Mouse (Mus musculus) gonadal fat pad, adult 2 months (tissue): ENCODE data around the gene Ppp2ca. TPM values are rescaled to one million over a fixed set of nuclear protein-coding genes. Genes with fewer than 3 reads are reported as not detected.

Experiments
- DNase-seq: peaks from one replicate; pipeline ENCODE4 v3.0.0-alpha.2; 2012; ENCODE audit warnings: low read depth
- polyA plus RNA-seq: library from polyadenylated mRNA; depleted of rRNA; stranded (reverse); fragments of >200 nt; gene quantifications from 2 replicates; pipeline ENCODE4 v1.2.3, GENCODE M21; 2012; rRNA removed

Gene Ppp2ca
- 38.6 and 41.6 TPM in 2 replicates for polyA plus RNA-seq

DNA sequence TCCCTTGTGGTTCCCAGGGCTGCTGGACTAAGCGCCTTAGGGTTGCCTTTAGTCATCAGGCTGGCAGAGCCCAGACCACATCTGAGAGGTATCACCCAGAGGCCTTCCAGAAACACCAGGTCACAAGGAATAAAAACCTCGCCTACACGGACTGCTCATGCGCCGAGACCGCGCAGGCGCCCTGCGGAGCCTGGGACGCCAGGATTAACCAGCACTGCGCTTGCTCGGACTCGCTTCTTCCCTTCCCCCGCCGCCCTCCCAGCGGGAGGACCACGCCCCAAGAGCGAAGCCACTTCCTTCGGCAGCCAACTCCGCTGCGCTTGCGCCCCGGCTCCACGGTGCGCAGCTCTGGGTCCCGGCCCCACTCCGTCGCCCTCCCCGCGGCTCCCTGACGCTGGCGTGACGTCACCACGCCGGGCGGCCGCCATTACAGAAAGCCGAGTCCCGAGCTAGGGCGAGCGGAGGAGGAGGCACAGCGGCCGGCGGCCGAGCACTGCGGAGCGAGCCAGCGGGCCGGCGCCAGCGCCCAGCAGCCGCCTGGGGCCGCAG, at the start of gene Ppp2ca:
Ppp2ca (plus strand) TSS at position 284 of the 549 bp plus-strand sequence.
- peak; percentile 79 for DNase-seq

GRCm38 (mm10) chr11:52053371-52053770, 45.1 kb upstream of the Ppp2ca start:
- no peak for DNase-seq

- DNase-seq = no peak
Measured at GRCm38 (mm10) chr11:52054728-52055127, 43.8 kb upstream of the Ppp2ca start.

DNA sequence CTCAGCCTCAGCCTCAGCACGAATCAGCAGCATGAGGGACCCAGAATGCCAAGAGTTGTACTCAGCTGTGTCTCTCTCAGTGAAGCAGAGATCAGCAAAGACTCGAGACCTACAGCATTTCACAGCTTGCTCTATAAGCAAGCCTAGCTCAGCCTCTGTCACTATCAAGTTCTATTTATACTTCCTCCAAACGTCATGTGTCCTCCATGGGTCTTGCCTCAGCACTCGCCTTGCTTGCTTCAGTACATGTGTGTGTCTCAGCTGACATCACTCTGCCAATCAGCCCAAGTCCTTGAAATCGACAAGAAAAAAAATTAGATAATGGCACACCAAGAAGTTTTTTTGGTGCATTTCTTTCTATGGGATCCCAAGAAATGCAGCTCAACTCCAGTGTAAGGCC, 42.3 kb upstream of the Ppp2ca start:
- no peak for DNase-seq

DNA sequence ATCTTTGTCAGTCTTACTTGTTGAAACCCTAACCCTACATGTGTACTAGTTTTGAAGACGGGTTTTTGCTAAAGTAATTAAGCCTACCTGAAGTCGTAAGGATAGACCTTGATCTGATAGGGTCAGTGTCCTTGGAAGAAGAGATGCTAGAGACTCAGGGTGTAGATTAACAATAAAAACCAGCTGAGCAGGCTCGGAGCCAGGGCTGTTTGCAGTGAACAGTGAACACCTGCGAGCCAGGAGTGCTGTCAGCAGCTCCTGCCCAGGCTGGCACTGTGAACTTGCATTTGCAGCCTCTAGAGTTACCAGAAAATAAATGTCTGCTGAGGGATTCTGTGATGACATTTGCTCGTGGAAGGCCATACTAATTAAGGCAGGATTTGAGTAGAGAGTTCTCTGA, 39.5 kb upstream of the Ppp2ca start:
- no peak for DNase-seq

DNA sequence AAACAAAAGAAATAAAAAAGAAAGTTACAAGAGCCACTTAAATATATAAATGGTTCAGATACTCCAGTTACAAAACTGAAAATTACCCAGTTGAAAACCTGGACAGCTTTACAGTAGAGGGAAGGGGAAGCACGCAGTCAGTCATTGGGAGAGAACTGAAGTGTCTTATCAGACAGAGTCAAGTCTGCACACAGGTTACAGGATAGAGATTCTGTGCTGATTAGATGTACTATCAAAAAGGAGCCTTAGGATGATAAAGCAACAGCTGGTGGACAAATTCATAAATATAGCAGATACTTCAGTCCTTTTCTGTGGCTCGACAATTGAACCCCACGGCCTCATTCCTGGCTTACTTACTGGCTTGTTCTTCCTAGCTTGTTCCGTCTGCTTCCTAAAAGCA, 38.2 kb upstream of the Ppp2ca start:
- DNase-seq = no peak

- no peak for DNase-seq
Measured at GRCm38 (mm10) chr11:52062406-52062805, 36.1 kb upstream of the Ppp2ca start.

DNA sequence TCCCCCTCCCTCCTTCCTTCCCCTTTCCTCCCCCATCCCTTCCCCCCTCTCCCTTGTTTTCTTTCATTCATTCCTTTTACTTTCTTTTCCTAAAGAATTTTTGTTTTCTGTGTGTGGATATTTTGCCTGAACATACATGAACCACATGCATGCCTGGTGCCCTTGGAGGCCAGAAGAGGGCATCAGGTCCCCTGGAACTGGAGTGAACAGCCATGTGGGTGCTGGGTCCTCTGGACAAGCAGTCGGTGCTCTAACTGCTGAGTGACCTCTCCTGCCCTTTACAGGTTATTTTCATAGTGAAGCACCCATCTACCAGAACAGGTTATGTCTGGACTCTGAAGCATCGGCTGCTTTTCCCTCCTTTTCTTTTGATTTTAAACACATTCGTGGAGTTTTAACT, 34.1 kb upstream of the Ppp2ca start:
- DNase-seq = no peak

GRCm38 (mm10) chr11:52065841-52066240, 32.6 kb upstream of the Ppp2ca start:
- no peak for DNase-seq

GRCm38 (mm10) chr11:52071768-52072167, 26.7 kb upstream of the Ppp2ca start:
- no peak for DNase-seq

DNA sequence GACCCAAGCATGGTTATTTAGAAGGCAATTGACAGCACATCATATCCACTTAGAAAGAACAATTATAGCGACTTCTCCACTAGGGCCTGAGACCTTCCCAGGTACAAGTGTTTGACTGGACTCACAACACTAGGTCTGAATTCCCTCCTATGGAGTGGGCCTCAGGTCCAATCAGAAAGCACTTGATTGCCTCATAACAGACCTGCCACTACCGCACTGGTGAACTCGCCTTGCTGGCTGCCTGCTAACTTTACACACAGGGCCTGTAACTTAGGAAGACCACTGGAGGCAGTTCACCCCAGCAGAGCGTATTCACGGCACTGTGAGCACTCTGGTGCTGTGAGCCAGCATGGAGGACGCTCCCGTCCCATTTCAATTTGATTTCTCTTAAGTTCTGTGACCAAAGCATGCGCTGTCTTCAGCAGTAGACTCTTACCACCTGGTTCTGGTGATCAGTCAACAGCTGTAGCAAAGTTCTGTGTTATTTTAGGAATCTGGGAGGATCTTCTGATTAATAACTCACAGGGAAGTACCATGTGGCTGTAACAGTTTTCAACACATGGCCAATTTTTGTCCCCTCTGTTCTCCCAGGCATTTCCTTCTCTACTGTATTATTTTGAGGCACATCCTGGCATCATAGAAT, 24.8 kb upstream of the Ppp2ca start:
- DNase-seq = no peak

DNA sequence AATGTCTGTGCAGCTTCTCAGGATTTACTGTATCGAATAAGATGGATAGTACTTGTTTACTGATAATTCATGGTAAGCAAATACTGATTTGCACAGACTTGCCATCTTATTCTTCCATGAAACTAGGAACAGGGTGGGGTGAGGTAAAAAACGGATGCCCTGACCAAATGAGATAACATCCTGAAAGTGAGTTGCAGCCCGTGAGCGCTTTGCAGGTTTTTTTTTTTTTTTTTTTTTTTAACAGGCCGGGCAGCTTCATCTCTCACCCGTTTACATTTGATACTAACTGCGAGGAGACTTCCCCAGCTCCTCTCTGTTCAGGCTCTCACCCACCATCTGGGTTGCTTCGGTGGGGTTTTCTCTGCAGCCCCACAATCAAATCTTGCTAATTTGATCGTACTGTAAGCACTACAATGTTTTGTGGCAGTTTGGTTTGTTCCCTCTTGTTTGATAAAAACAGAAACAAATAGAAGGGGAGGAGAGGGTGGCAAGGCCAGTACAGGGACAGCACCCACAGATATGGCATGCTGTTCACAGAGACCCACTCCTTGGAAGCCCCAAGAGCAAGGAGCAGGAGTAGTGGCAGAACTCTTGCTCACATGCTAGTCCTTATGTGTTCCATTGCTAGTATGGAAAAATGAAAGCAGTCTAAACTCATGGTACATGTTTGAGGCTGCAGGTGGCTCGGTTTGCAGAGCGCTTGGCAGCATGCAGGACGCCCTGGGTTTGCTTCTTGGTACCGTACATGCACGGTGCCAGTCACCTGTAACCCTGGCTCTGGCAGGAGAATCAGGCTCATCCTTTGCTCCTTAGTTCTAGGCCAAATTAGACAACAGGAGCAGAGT, 23.6 kb upstream of the Ppp2ca start:
- no peak for DNase-seq

- DNase-seq = no peak
Measured at GRCm38 (mm10) chr11:52075794-52076633, 22.5 kb upstream of the Ppp2ca start.

GRCm38 (mm10) chr11:52076742-52077352, 21.6 kb upstream of the Ppp2ca start:
- peak; percentile 85 for DNase-seq

DNA sequence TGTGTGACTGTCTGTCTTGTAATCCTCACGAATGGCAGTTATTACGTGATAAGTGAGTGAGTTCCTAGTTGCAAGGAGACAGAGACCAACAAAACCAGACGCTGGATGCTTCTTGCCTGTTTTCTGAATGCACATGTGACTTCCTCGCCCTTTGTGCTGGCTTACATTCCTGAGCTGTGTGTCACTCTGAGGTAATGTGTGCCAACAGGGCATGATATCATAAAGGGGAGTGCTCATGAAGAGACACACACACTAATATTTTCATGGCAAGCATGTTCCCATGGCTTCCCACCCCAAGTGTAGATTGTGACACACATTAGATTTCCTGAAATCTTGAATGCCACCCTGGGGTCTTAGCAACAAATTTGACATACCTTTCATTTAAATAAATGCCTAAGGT, 20.5 kb upstream of the Ppp2ca start:
- DNase-seq = no peak

DNA sequence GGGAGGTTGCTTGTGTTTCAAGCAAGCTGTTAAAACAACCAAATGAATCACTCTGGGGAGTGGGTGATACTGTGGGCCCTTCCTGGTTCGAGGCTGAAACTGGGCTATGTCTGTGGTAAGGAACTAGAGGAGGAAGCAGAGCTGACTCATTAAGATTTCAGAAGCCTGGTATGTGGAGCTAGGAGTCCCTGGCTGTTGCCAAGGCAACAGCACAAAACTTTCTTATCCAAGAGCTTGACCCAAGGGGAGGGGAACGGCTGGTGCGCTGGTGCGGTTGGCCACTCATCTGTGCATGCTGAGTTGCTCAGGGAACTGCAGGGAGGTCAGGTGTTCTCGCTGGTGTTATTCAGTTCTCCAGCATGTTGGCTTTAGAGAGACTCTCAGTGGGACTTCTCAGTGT, 18.5 kb upstream of the Ppp2ca start:
- DNase-seq = no peak

DNA sequence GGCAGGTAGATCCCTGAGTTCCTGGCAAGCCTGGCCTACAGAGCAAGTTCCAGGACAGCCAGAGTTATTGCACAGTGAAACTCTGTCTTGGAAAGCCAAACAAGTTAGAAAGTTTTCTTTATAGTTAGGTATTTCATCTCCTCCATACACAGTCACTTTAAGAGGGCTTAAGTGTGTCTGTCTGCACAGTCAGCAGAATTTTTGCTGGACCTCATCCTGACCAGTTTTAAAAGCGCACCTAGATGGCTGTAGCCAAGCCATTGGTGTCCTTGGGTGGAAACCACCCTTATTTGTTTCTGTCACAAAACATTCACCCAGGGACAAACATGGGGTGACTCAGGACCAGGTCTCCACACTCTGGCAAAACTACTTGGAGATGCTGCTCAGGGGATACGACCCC, 17.8 kb upstream of the Ppp2ca start:
- DNase-seq = no peak

GRCm38 (mm10) chr11:52085857-52086203, 12.7 kb upstream of the Ppp2ca start:
- DNase-seq = no peak

DNA sequence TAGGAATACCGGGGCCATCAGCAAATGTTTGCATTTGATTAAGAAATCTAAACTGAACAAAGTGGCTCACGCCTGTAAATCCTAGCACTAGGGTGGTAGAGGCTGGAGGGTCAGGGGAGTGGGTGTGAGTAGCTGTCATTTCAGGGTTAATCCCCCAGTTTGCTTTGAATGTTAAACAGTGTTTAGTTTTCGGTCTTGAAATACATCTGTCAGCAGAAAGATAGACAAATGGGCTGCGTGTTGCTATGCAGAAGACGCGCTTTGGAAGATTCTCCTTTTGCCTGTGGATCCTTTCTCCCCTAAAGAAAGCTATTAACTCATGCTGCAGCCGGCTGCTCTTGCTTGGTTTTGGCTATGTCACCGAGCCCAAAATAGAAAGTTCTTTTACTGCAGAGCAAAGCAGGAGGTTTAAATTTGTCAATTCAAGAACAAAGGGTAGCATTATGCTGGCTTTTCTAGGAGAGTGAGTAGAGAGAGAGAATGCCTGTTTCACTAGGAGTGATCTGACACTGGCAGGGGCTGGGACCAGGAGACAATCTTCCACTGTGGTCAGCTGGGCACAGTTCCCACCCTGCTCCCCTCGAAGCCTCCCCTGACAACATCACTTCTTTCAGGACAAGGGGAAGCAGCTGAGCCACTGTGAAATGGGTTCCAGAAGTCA, 12.1 kb upstream of the Ppp2ca start:
- DNase-seq = no peak

- DNase-seq = no peak
Measured at GRCm38 (mm10) chr11:52089291-52089690, 9.2 kb upstream of the Ppp2ca start.

GRCm38 (mm10) chr11:52091261-52091660, 7.2 kb upstream of the Ppp2ca start:
- DNase-seq = no peak
